Mouse (Mus musculus) midbrain, embryonic 11.5 days (tissue): ENCODE results near the gene Oas1h. TPM values are rescaled to one million over a fixed set of nuclear protein-coding genes. Genes with fewer than 3 reads are reported as not detected.
"Not testable (repeated sequence)": the region's sequence is repeated elsewhere in the genome, so short reads cannot be mapped to it uniquely, and the experiment has no call there.

Experiments
- ATAC-seq: fragments of 200-750 bp; cut with Nextera tagmentation; 2 replicates; pipeline ENCODE4 v1.8.0; 2017; ENCODE audit warnings: moderate TSS enrichment, moderate library complexity; ENCODE audit not compliant: low FRiP score
- DNase-seq: peaks from one replicate; pipeline ENCODE4 v3.0.0; 2015; ENCODE audit warnings: low spot score; ENCODE audit errors: missing footprints
- H3K27ac ChIP-seq: fragments of 300-500 bp; sonication (generic); 2 replicates; pipeline ENCODE4 v1.5.1; 2014; ENCODE audit warnings: low read depth, low read length
- H3K27me3 ChIP-seq: fragments of 300-500 bp; sonication (generic); 2 replicates; pipeline ENCODE4 v1.6.1; 2014; ENCODE audit warnings: mild to moderate bottlenecking, low read length, moderate library complexity, mixed read lengths; ENCODE audit not compliant: control insufficient read depth, insufficient read depth
- H3K36me3 ChIP-seq: fragments of 300-500 bp; sonication (generic); 2 replicates; pipeline ENCODE4 v1.6.1; 2014; ENCODE audit warnings: mild to moderate bottlenecking, low read length, moderate library complexity, mixed read lengths; ENCODE audit not compliant: control insufficient read depth, insufficient read depth
- H3K4me1 ChIP-seq: fragments of 300-500 bp; sonication (generic); 2 replicates; pipeline ENCODE4 v1.6.1; 2014; ENCODE audit warnings: low read length; ENCODE audit not compliant: control insufficient read depth, insufficient read depth
- H3K4me2 ChIP-seq: fragments of 300-500 bp; sonication (generic); 2 replicates; pipeline ENCODE4 v1.6.1; 2014; ENCODE audit warnings: mild to moderate bottlenecking, moderate library complexity
- H3K4me3 ChIP-seq: fragments of 300-500 bp; sonication (generic); 2 replicates; pipeline ENCODE4 v1.5.1; 2014; ENCODE audit warnings: low read depth, low read length
- H3K9ac ChIP-seq: fragments of 300-500 bp; sonication (generic); 2 replicates; pipeline ENCODE4 v1.6.1; 2014; ENCODE audit warnings: low read length
- H3K9me3 ChIP-seq: fragments of 300-500 bp; sonication (generic); 2 replicates; pipeline ENCODE4 v1.6.1; 2016; ENCODE audit warnings: low read length; ENCODE audit not compliant: control insufficient read depth
- WGBS: fragments of 180-500 bp; shearing (Covaris S2); extraction: QIAGEN DNeasy Blood & Tissue Kit; methylation state at CpG from one replicate; pipeline ENCODE4 v1.1.7; 2014; 5-methylcytosine and 5-hydroxymethylcytosine counted together
- microRNA-seq: library from miRNA; unstranded; fragments of <30 nt; microRNA quantifications from one replicate; pipeline ENCODE4, GENCODE M21; 2017
- polyA plus RNA-seq: library from polyadenylated mRNA; unstranded; fragments of >200 nt; fragmentation: Nextera tagmentation; extraction: Ambion mirVana; gene quantifications from 2 replicates; pipeline ENCODE4 v1.2.1, GENCODE M21; 2014

Oas1h gene
- polyA plus RNA-seq, 1 experiment from 2014 or later = not detected

DNA sequence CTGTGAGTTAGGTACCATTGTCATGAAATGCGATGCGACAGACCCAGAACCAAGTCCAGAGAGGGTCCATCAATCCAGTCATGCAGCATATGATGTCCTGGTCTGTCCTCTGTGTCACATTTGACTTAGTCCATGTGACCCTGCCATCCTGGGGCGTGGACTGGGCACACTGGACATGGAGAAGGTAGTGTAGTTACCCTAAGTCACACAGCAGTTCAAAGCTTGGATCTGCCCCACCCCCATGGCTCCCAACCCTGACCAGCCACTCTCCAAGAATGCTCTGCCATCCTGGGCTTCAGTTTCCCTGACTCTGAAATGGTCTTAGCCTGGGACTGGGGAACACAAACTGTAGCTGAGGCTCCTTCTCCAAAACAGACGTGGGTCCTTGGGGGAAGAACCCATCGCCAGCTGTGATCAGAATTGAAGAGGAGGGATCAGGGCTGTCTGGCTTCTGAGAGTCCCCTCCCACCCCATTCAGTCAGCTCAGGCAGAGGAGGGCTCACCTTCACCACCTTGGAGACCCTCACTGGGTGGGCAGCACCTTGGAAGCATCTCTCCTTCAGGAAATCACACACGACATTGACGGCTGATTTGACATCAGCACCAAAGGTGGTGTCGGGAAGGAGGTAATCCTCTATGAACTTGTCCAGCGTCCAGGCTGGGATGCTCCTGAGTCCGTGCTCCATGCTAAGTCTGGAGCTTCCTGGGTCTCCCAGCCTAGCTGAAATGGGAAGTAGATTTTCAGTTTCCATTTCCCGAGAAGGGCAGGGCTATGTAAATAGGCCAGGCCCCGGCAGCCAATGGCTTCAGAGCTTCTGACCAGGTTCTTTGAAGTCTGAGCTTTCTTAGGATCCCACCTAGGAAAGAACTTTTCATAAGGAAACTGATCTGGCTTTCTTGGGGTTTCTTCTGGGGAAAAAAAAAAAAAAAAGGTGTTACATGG, 45.8 kb downstream of the Oas1h start, which contains the start of gene Oas1a:
Oas1a (minus strand) TSS at position 731 of the 943 bp plus-strand sequence.
- not testable (repeated sequence) for H3K36me3 ChIP-seq, H3K9ac ChIP-seq, H3K4me1 ChIP-seq, DNase-seq, H3K27ac ChIP-seq, ATAC-seq, H3K27me3 ChIP-seq, H3K4me2 ChIP-seq, H3K9me3 ChIP-seq, H3K4me3 ChIP-seq
- 38% methylated on average over 8 of the region's 12 CpGs for WGBS

DNA sequence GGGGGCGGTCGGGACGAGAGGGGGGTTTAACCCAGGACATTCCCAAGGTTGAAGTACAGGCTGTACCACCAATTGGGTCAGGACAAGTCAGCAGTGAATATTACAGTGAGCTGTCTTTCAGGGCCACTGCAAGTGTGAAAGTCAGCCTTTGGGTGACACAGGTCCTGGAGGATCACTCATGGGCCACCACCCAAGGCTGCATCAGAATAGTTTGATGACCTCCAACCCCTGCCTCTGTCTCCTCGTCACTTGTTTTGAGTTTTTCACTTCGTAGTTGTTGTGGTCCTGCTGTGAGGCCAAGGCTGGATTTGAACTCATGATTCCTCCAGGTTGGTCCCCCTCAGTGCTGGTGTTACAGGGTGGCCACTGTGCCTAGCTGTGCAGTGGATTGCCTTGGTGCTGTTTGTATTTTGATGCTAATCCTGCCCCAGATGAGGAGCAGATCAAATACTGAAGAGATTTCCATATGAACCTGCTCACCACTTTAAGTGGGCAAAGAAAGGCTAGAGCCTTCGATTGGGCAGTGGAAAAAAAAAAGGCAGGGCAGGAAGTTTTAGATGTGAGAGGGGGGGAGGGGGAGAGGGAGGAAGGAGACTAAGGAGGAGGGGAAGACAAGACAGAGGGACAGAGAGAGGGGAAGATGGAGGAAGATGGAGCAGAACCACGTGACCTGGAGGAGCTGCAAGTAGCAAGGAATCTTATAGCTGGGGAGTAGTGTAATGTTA, 47.1 kb downstream of the Oas1h start:
- 47% methylated on average over 7 of the region's 7 CpGs for WGBS
- no peaks in the 10 kb centered on the region for H3K36me3 ChIP-seq
- no peak overlapping the region for H3K27ac ChIP-seq
- H3K4me2 ChIP-seq = no peak overlapping the region
- H3K4me1 ChIP-seq = no peaks in the 10 kb centered on the region
- ATAC-seq (no peak), DNase-seq (no peak)
- no peaks in the 10 kb centered on the region for H3K9me3 ChIP-seq
- H3K4me3 ChIP-seq = no peak overlapping the region
- H3K9ac ChIP-seq = no peak overlapping the region
- no peaks in the 10 kb centered on the region for H3K27me3 ChIP-seq

DNA sequence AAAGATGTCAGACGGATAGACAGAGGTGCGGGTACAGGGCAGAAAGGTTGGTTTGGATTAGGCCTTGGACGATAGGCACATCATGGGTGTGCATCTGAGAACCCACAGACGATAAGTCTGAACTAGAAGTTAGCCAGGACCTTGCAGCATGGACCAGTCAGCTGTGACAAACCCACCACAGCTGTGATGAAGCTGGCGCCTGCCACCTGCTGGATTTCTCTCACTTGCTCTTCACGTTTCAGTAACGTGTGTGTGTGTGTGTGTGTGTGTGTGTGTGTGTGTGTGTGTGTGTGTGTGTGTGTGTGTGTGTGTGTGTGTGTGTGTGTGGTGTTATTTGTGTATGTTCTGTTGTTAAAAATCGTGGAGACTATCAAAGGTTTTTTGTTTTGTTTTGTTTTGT, 53.0 kb downstream of the Oas1h start, which contains the start of gene Oas1d:
Oas1d (plus strand) TSS at position 333 of the 400 bp plus-strand sequence.
- not testable (repeated sequence) for DNase-seq, H3K27ac ChIP-seq, H3K27me3 ChIP-seq, H3K4me1 ChIP-seq, H3K4me2 ChIP-seq, H3K9me3 ChIP-seq, ATAC-seq, H3K36me3 ChIP-seq, H3K9ac ChIP-seq, H3K4me3 ChIP-seq
- WGBS = 51% methylated on average over 8 of the region's 8 CpGs

DNA sequence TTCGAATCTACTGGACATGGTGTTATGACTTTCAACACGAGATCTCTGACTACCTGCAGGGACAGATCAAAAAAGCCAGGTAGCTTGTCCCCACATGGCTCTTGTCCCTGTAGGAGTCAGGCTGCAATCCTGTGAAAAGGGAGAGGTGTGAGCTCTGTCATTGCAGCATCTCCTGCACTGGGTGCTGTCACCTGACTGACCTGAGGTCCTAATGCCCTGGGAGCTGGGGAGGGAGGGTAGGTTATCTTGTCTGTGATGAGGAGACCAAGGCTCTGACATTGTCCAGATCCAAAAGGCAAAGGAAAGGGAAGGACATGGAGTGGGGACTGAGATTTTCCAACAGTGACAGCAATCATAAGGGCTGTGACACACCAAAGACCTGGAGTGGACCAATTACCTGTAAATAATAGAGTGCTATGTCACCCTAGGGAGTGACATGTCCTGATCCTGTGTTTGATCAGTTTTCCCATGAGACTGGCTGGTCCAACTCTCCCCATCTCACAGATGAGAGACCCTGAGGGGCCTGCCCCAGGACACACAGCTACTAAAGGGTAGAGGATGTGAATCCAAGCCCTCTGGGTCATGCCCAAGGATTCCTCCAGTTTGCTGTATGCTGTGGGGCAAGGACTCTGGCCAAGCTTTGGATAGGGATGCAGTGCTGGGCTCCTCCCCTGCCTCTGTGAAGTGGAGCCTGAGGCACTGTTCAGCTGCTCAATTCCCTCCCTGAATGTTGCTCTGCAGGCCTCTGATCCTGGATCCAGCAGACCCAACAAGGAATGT, 58.1 kb downstream of the Oas1h start:
- H3K4me2 ChIP-seq, H3K4me3 ChIP-seq, H3K27ac ChIP-seq, H3K4me1 ChIP-seq, H3K27me3 ChIP-seq, H3K9me3 ChIP-seq, H3K9ac ChIP-seq, ATAC-seq, H3K36me3 ChIP-seq, DNase-seq: not testable (repeated sequence)
- 73% methylated on average over 2 of the region's 2 CpGs for WGBS

DNA sequence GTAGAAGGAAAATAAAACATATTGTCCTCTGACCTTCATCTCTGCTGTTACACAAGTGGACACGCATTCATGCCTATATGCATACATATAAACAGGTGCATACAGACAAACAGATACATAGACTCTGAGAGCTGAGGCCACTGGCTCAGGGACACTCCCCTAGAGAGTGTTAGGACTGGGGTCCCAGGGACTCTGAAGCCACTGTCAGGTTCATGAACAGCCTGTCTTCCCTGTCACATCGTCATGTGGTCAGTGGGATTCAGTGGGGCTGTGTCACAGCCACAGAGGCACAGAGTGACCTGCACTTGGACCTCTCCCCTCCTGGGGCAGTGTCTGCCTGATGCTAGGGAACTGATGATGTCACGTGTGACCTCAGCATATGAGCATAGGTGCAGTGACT, 59.1 kb downstream of the Oas1h start:
- H3K4me1 ChIP-seq = no peaks in the 10 kb centered on the region
- no peak overlapping the region for H3K27ac ChIP-seq
- no peak overlapping the region for H3K9ac ChIP-seq
- DNase-seq = no peak
- no peak overlapping the region for H3K4me3 ChIP-seq
- no peak overlapping the region for H3K4me2 ChIP-seq
- 79% methylated on average over 3 of the region's 3 CpGs for WGBS
- H3K9me3 ChIP-seq = no peaks in the 10 kb centered on the region
- no peaks in the 10 kb centered on the region for H3K36me3 ChIP-seq
- no peak for ATAC-seq
- H3K27me3 ChIP-seq = no peaks in the 10 kb centered on the region

Small RNA genes within 50 kb of the gene (microRNA-seq; reads per million reads assigned to microRNA genes)
- not detected for gene Gm22907

Other genes with a start within 250 kb of the Oas1h start
- 7.9 and 8.9 TPM in 2 replicates for gene Rita1, start 248.8 kb upstream of the Oas1h start, polyA plus RNA-seq
- gene Ddx54, start 248.7 kb upstream of the Oas1h start, polyA plus RNA-seq = 26.4 and 32.2 TPM in 2 replicates
- gene Cfap73, start 227.2 kb upstream of the Oas1h start, polyA plus RNA-seq = not detected in 2 replicates
- gene Rasal1, start 212.6 kb upstream of the Oas1h start, polyA plus RNA-seq = 0.14 TPM in 1 of 2 replicates, not detected in the other
- gene Dtx1, start 149.5 kb upstream of the Oas1h start, polyA plus RNA-seq = 5.1 and 5.2 TPM in 2 replicates
- 0.05 and 0.33 TPM in 2 replicates for gene Oas2, start 111.6 kb upstream of the Oas1h start, polyA plus RNA-seq
- gene Oas3, start 83.8 kb upstream of the Oas1h start, polyA plus RNA-seq = 0.11 and 0.20 TPM in 2 replicates
- gene Oas1e, start 65.9 kb upstream of the Oas1h start, polyA plus RNA-seq = 0.12 TPM in 1 of 2 replicates, not detected in the other
- 0.14 and 0.15 TPM in 2 replicates for gene Oas1c, start 48.9 kb upstream of the Oas1h start, polyA plus RNA-seq
- gene Oas1f, start 14.1 kb upstream of the Oas1h start, polyA plus RNA-seq = 0.08 TPM in 1 of 2 replicates, not detected in the other
- 0.11 TPM in 1 of 2 replicates, not detected in the other for gene Oas1g, start 26.2 kb downstream of the Oas1h start, polyA plus RNA-seq
- 0.72 and 0.89 TPM in 2 replicates for gene Oas1a, start 46.1 kb downstream of the Oas1h start, polyA plus RNA-seq
- not detected in 2 replicates for gene Oas1d, start 53.1 kb downstream of the Oas1h start, polyA plus RNA-seq
- gene Rph3a, start 148.7 kb downstream of the Oas1h start, polyA plus RNA-seq = 0.57 and 1.4 TPM in 2 replicates